Mouse (Mus musculus): ENCODE results near the gene Snrnp25.

Gene Snrnp25

GRCm38 (mm10) chr11:32205058-32205873 is at the start of gene Snrnp25:
TSS of gene Snrnp25 (plus strand) at chr11:32205415.
- peak; percentile 97 to 99 for DNase-seq

- no peak for DNase-seq
These were observed 48.2 kb upstream of the Snrnp25 start for GRCm38 (mm10) chr11:32156854-32157630.

GRCm38 (mm10) chr11:32157791-32158594 is 47.2 kb upstream of the Snrnp25 start:
- no peak for DNase-seq

GRCm38 (mm10) chr11:32159176-32159575 is 46.0 kb upstream of the Snrnp25 start:
- DNase-seq, result no peak

- no peak for DNase-seq
These were observed 44.9 kb upstream of the Snrnp25 start for GRCm38 (mm10) chr11:32160341-32160740.

GRCm38 (mm10) chr11:32161500-32161899 is 43.7 kb upstream of the Snrnp25 start:
- peak; percentile 37 to 76 for DNase-seq

GRCm38 (mm10) chr11:32161922-32162804 is 43.1 kb upstream of the Snrnp25 start:
- DNase-seq, result peak; percentile 54 to 87

- no peak for DNase-seq
These were observed 38.5 kb upstream of the Snrnp25 start for GRCm38 (mm10) chr11:32166683-32167082.

- no peak for DNase-seq
These were observed 26.7 kb upstream of the Snrnp25 start for GRCm38 (mm10) chr11:32178506-32178905.

GRCm38 (mm10) chr11:32181246-32181645 is 24.0 kb upstream of the Snrnp25 start:
- no peak for DNase-seq

GRCm38 (mm10) chr11:32181973-32182868 is 23.0 kb upstream of the Snrnp25 start:
- DNase-seq, result peak; percentile 79 to 91

- DNase-seq, result no peak
These were observed 20.7 kb upstream of the Snrnp25 start for GRCm38 (mm10) chr11:32184469-32184868.

- DNase-seq, result no peak
These were observed 19.2 kb upstream of the Snrnp25 start for GRCm38 (mm10) chr11:32186031-32186430.

GRCm38 (mm10) chr11:32187256-32187655 is 18.0 kb upstream of the Snrnp25 start:
- no peak for DNase-seq

GRCm38 (mm10) chr11:32188881-32189280 is 16.3 kb upstream of the Snrnp25 start:
- no peak for DNase-seq

GRCm38 (mm10) chr11:32189434-32189833 is 15.8 kb upstream of the Snrnp25 start:
- no peak for DNase-seq

- DNase-seq, result peak; percentile 13 to 30
These were observed 15.1 kb upstream of the Snrnp25 start for GRCm38 (mm10) chr11:32190119-32190518.

GRCm38 (mm10) chr11:32190603-32191110 is 14.6 kb upstream of the Snrnp25 start:
- no peak for DNase-seq

GRCm38 (mm10) chr11:32193156-32193555 is 12.1 kb upstream of the Snrnp25 start:
- no peak for DNase-seq

GRCm38 (mm10) chr11:32194086-32194485 is 11.1 kb upstream of the Snrnp25 start:
- DNase-seq, result no peak

GRCm38 (mm10) chr11:32194626-32195025 is 10.6 kb upstream of the Snrnp25 start:
- no peak for DNase-seq
